Mouse (Mus musculus) naive thymus-derived CD4-positive, alpha-beta T cell, adult 5 months (primary cell): ENCODE measurements around the gene Traip. TPM values are rescaled to one million over a fixed set of nuclear protein-coding genes. Genes with fewer than 3 reads are reported as not detected.

ENCODE experiments used
- polyA plus RNA-seq: library from polyadenylated mRNA; unstranded; fragments of 100-300 nt; shearing (Covaris generic); gene quantifications from one replicate; pipeline ENCODE4 v1.2.1, GENCODE M21; 2017

The Traip gene
- 4.1 TPM for polyA plus RNA-seq

DNA sequence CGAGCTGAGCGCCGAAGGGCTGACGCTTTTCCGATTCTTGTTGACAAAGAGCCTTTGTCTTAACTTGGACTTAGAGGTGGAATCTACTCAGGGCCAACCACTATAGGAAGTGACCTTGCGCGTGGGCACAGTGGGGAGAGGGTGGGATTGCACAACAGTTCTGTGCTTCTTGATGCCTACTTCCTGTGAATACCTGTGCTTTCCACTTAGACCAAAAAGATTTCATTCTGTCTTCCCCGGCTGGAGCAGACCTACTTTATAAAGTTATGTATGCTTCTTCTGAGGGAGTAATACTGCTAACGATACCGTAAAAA lies at the start of gene Traip:
Gene Traip (plus strand): TSS at position 215 of the 314 bp plus-strand sequence.

DNA sequence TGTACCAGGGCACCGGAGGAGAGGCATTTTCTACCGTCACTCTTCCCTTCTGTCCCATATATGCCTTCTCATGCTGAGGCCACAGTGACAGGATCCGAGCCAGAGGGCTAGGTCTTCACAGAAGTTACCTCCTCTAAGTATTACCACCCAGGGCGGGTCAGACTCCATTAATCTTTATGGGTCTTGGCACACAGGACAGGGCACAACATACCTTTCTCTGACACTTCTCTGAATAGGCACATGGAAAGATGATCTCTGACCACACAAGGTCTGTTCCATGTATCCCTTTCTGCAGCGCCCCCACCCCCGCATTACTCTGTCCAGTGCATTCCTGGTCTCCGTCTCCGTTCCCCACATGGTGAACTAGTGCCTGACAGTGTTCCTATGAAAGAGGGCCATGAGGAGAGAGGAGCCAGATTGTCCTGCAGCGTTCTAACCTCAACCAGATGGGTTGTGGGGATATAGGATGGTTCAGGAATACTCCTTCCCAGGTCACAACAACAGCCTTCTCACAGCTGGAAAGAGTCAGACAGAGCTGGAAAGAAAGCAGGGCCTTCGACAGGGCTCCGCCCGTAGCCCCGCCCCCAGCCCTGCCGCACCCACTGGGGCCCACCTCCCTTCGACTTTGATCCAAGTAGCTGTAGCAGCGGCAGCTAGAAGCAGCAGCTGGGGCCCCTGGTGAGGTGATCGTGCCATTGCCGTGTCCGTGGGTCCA lies 43.5 kb upstream of the Traip start, which contains the start of gene Mst1r:
Gene Mst1r (plus strand): TSS at position 622 of the 715 bp plus-strand sequence.

GRCm38 (mm10) chr9:107928169-107928568 lies 21.8 kb upstream of the Traip start, which contains the start of gene Actl11:
Gene Actl11 (plus strand): TSS chr9:107928469.

GRCm38 (mm10) chr9:107935374-107935773 lies 14.6 kb upstream of the Traip start, which contains the start of gene Camkv:
Gene Camkv (plus strand): TSS chr9:107935674.

GRCm38 (mm10) chr9:107975399-107976386 lies 25.8 kb downstream of the Traip start, which contains the start of gene Uba7:
Gene Uba7 (plus strand): TSS chr9:107975505.

GRCm38 (mm10) chr9:107982681-107983346 lies 32.9 kb downstream of the Traip start, which contains the start of gene Gm20661:
Gene Gm20661 (plus strand): TSS chr9:107983058.

DNA sequence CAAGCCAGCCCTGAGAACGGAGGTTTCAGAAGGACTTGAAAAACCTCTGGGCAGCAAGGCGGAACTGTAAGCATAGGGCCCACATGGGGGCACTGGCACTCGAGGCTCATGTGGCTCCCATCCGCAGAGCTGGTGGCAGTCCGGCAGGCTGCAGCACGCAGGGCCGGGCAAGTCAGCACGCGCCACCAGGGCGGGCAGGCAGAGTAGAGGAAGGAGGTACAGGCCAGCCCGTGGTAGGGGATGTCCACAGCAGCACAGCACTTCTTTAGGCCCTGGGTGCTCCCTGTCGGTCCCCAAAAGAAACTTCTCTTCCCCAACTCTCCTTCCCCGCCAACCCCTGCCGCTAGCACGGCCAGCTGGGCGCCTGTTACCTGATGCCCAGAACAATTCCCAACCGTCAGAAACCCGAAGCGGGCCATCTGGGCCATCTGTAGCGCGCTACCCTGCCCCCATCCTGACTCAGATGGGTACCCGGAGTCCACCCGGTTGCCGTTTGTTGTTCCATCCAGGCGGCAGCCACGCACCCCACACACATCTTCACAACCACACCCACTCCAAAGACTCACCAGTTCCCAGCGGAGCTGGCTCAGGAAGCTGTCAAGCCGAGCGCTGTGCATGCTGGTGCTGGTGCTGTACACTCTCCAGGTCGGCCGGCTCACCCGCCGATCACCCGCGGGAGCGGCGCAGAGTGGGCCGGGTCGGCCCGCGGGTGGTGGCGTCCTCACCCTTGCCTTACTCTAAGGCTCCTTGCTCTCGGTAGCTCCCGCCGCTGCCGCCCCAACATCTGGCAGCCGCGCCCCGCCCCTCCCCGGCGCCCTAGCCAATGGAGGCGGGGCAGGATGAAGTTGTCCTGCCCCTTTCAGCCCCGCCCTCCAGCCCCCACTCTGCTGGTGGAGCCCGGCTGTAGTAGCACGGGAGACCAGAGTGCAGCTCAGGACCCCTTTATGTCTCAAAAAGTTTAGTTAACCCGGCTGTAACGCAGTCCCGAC lies 35.5 kb downstream of the Traip start, which contains the start of gene Inka1:
Gene Inka1 (minus strand): TSS at position 749 of the 989 bp plus-strand sequence.

GRCm38 (mm10) chr9:107992197-107992596 lies 42.3 kb downstream of the Traip start, which contains the start of gene Cdhr4:
Gene Cdhr4 (plus strand): TSS chr9:107992497.

DNA sequence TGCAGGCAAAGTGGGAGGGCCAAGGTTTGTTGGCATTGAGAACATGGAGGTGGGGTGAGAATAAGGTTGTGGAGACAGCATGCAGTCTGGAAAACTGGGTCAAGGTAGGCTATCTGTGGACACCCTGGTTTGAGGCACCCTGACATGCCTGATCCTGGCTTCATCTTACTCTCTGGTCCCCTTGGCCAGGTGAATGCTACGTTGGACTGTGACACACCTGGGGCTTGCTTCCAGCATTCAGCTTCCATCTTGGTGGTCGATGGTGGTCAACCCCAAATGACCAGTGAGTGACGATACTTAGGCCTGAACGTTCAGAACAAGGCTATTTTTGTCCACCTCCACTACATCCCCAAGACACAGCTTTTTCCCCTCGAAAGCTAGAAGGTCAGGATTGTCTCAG lies 46.1 kb downstream of the Traip start, which contains the start of gene Gm20662:
Gene Gm20662 (plus strand): TSS at position 301 of the 400 bp plus-strand sequence.

GRCm38 (mm10) chr9:108001922-108002770 lies 52.2 kb downstream of the Traip start, which contains the start of gene Ip6k1:
Gene Ip6k1 (plus strand): TSS chr9:108002501.

Other genes with a start within 250 kb of the Traip start
- gene Sema3f, start 239.7 kb upstream of the Traip start, polyA plus RNA-seq = 0.72 TPM
- gene Rbm5, start 179.1 kb upstream of the Traip start, polyA plus RNA-seq = 309 TPM
- gene Rbm6, start 76.9 kb upstream of the Traip start, polyA plus RNA-seq = 128 TPM
- 27.7 TPM for gene Mon1a, start 62.0 kb upstream of the Traip start, polyA plus RNA-seq
- gene Mst1r, start 43.3 kb upstream of the Traip start, polyA plus RNA-seq = 0.25 TPM
- gene Actl11, start 21.7 kb upstream of the Traip start, polyA plus RNA-seq = not detected
- not detected for gene Camkv, start 14.5 kb upstream of the Traip start, polyA plus RNA-seq
- gene Uba7, start 25.4 kb downstream of the Traip start, polyA plus RNA-seq = 179 TPM
- gene Gm20661, start 32.9 kb downstream of the Traip start, polyA plus RNA-seq = not detected
- 1.8 TPM for gene Inka1, start 35.7 kb downstream of the Traip start, polyA plus RNA-seq
- gene Cdhr4, start 42.4 kb downstream of the Traip start, polyA plus RNA-seq = 0.60 TPM
- not detected for gene Gm20662, start 46.2 kb downstream of the Traip start, polyA plus RNA-seq
- gene Ip6k1, start 52.4 kb downstream of the Traip start, polyA plus RNA-seq = 202 TPM
- 14.5 TPM for gene Gmppb, start 99.1 kb downstream of the Traip start, polyA plus RNA-seq
- gene Amigo3, start 103.0 kb downstream of the Traip start, polyA plus RNA-seq = 0.85 TPM
- 2.0 TPM for gene Mst1, start 130.3 kb downstream of the Traip start, polyA plus RNA-seq
- gene Rnf123, start 133.2 kb downstream of the Traip start, polyA plus RNA-seq = 116 TPM
- gene Apeh, start 144.5 kb downstream of the Traip start, polyA plus RNA-seq = 71.3 TPM
- 0.12 TPM for gene Bsn, start 240.2 kb downstream of the Traip start, polyA plus RNA-seq